Mouse (Mus musculus): ENCODE measurements around the gene Pald1. TPM values are rescaled to one million over a fixed set of nuclear protein-coding genes. Genes with fewer than 3 reads are reported as not detected.

The Pald1 gene
- polyA plus RNA-seq, 1 experiment: 3.2 TPM

- Histone ChIP-seq H3K4me1 (ENCODE audit: control insufficient read depth, insufficient read depth, insufficient read length, low read length) (peaks cover 5% of the 10 kb centered on the region; the same call in 1 of the 2 replicates), H3K27me3 (ENCODE audit: control insufficient read depth, insufficient read depth, low read length) (peaks cover 14% of the 10 kb centered on the region), H3K36me3 (ENCODE audit: control insufficient read depth, insufficient read depth, low read length) (no peaks in the 10 kb centered on the region), H3K27ac (ENCODE audit: insufficient read depth, low read depth, low read length) (no peak overlapping the region), H3K4me3 (ENCODE audit: low read depth, low read length) (peak overlapping the region; percentile 84)
- 21% methylated on average over 8 of the region's 8 CpGs for WGBS
- TF ChIP-seq POLR2A (IDR thresholded peaks at IDR 0.05; ENCODE audit: low read depth, low read length): no peak
- TF ChIP-seq CTCF (IDR thresholded peaks at IDR 0.05; ENCODE audit: extremely low read depth, insufficient read length, insufficient replicate concordance, low read depth, low read length): no peak
Observed at GRCm38 (mm10) chr10:61381823-61382222, 1.5 kb downstream of the Pald1 start.

GRCm38 (mm10) chr10:61380186-61380585, 3.1 kb downstream of the Pald1 start:
- WGBS: 42% methylated on average over 9 of the region's 9 CpGs
- Histone ChIP-seq H3K27me3 (ENCODE audit: control insufficient read depth, insufficient read depth, low read length) (peaks cover 14% of the 10 kb centered on the region), H3K27ac (ENCODE audit: insufficient read depth, low read depth, low read length) (no peak overlapping the region; the same call in 1 of the 2 replicates), H3K4me3 (ENCODE audit: low read depth, low read length) (no peak overlapping the region), H3K4me1 (ENCODE audit: control insufficient read depth, insufficient read depth, insufficient read length, low read length) (peaks cover 5% of the 10 kb centered on the region; the same call in 1 of the 2 replicates), H3K36me3 (ENCODE audit: control insufficient read depth, insufficient read depth, low read length) (no peaks in the 10 kb centered on the region)
- no peak for TF ChIP-seq CTCF (IDR thresholded peaks at IDR 0.05; ENCODE audit: extremely low read depth, insufficient read length, insufficient replicate concordance, low read depth, low read length)
- TF ChIP-seq POLR2A (IDR thresholded peaks at IDR 0.05; ENCODE audit: low read depth, low read length): no peak

GRCm38 (mm10) chr10:61379340-61380040, 3.8 kb downstream of the Pald1 start:
- no peak for TF ChIP-seq CTCF (IDR thresholded peaks at IDR 0.05; ENCODE audit: extremely low read depth, insufficient read length, insufficient replicate concordance, low read depth, low read length)
- TF ChIP-seq POLR2A (IDR thresholded peaks at IDR 0.05; ENCODE audit: low read depth, low read length): no peak
- peaks cover 5% of the 10 kb centered on the region; the same call in 1 of the 2 replicates for H3K4me1 ChIP-seq (ENCODE audit: control insufficient read depth, insufficient read depth, insufficient read length, low read length)
- H3K4me3 ChIP-seq (ENCODE audit: low read depth, low read length): no peak overlapping the region
- H3K27ac ChIP-seq (ENCODE audit: insufficient read depth, low read depth, low read length): no peak overlapping the region; the same call in 1 of the 2 replicates
- peaks cover 14% of the 10 kb centered on the region for H3K27me3 ChIP-seq (ENCODE audit: control insufficient read depth, insufficient read depth, low read length)
- H3K36me3 ChIP-seq (ENCODE audit: control insufficient read depth, insufficient read depth, low read length): no peaks in the 10 kb centered on the region
- 88% methylated on average over 13 of the region's 13 CpGs for WGBS

DNA sequence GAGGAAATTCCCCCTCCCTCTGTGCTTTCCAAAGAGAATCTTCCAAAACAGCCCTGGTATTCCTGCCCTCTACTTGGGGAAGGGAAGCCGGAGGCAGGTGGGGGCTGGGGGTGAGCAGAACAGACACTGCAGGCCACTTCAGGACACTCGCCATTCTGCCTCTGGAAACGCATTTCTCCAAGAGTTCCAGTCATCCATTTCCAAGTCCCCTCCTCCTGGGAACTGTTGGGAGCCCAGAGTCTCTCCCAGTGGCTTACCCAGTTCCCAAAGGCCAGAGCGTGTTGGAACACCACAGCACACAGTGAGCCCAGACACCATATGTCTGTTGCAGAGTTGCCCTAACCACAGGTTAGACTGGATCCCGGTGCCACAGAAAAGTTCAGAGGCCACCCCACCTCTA, 4.6 kb downstream of the Pald1 start:
- 77% methylated on average over 5 of the region's 5 CpGs for whole genome bisulfite sequencing
- TF ChIP-seq POLR2A (IDR thresholded peaks at IDR 0.05; ENCODE audit: low read depth, low read length): no peak
- TF ChIP-seq CTCF (IDR thresholded peaks at IDR 0.05; ENCODE audit: extremely low read depth, insufficient read length, insufficient replicate concordance, low read depth, low read length): no peak
- peaks cover 5% of the 10 kb centered on the region; the same call in 1 of the 2 replicates for H3K4me1 ChIP-seq (ENCODE audit: control insufficient read depth, insufficient read depth, insufficient read length, low read length)
- H3K27me3 ChIP-seq (ENCODE audit: control insufficient read depth, insufficient read depth, low read length): peaks cover 14% of the 10 kb centered on the region
- no peaks in the 10 kb centered on the region for H3K36me3 ChIP-seq (ENCODE audit: control insufficient read depth, insufficient read depth, low read length)
- H3K4me3 ChIP-seq (ENCODE audit: low read depth, low read length): no peak overlapping the region
- no peak overlapping the region for H3K27ac ChIP-seq (ENCODE audit: insufficient read depth, low read depth, low read length)

- Histone ChIP-seq H3K27me3 (ENCODE audit: control insufficient read depth, insufficient read depth, low read length) (peaks cover 8% of the 10 kb centered on the region), H3K27ac (ENCODE audit: insufficient read depth, low read depth, low read length) (no peak overlapping the region)
Observed at GRCm38 (mm10) chr10:61378050-61378449, 5.3 kb downstream of the Pald1 start.

GRCm38 (mm10) chr10:61374771-61375481, 8.4 kb downstream of the Pald1 start:
- no peaks in the 10 kb centered on the region for H3K36me3 ChIP-seq (ENCODE audit: control insufficient read depth, insufficient read depth, low read length)
- TF ChIP-seq CTCF (IDR thresholded peaks at IDR 0.05; ENCODE audit: extremely low read depth, insufficient read length, insufficient replicate concordance, low read depth, low read length): no peak
- no peak for TF ChIP-seq POLR2A (IDR thresholded peaks at IDR 0.05; ENCODE audit: low read depth, low read length)
- H3K4me1 ChIP-seq (ENCODE audit: control insufficient read depth, insufficient read depth, insufficient read length, low read length): no peaks in the 10 kb centered on the region; the same call in 1 of the 2 replicates
- no peak overlapping the region for H3K27ac ChIP-seq (ENCODE audit: insufficient read depth, low read depth, low read length)
- no peak overlapping the region for H3K4me3 ChIP-seq (ENCODE audit: low read depth, low read length)
- no peaks in the 10 kb centered on the region for H3K27me3 ChIP-seq (ENCODE audit: control insufficient read depth, insufficient read depth, low read length)
- WGBS: 81% methylated on average over 6 of the region's 6 CpGs

More at GRCm38 (mm10) chr10:61378050-61378449, 5.3 kb downstream of the Pald1 start:
- 88% methylated on average over 5 of the region's 5 CpGs for WGBS
- Histone ChIP-seq H3K4me1 (ENCODE audit: control insufficient read depth, insufficient read depth, insufficient read length, low read length) (peaks cover 4% of the 10 kb centered on the region; the same call in 1 of the 2 replicates), H3K4me3 (ENCODE audit: low read depth, low read length) (no peak overlapping the region), H3K36me3 (ENCODE audit: control insufficient read depth, insufficient read depth, low read length) (no peaks in the 10 kb centered on the region)
- TF ChIP-seq CTCF (IDR thresholded peaks at IDR 0.05; ENCODE audit: extremely low read depth, insufficient read length, insufficient replicate concordance, low read depth, low read length) (no peak), POLR2A (IDR thresholded peaks at IDR 0.05; ENCODE audit: low read depth, low read length) (no peak)

GRCm38 (mm10) chr10:61374076-61374475, 9.3 kb downstream of the Pald1 start:
- Histone ChIP-seq H3K27me3 (ENCODE audit: control insufficient read depth, insufficient read depth, low read length) (no peaks in the 10 kb centered on the region), H3K27ac (ENCODE audit: insufficient read depth, low read depth, low read length) (no peak overlapping the region), H3K36me3 (ENCODE audit: control insufficient read depth, insufficient read depth, low read length) (no peaks in the 10 kb centered on the region), H3K4me1 (ENCODE audit: control insufficient read depth, insufficient read depth, insufficient read length, low read length) (no peaks in the 10 kb centered on the region; the same call in 1 of the 2 replicates), H3K4me3 (ENCODE audit: low read depth, low read length) (no peak overlapping the region)
- TF ChIP-seq POLR2A (IDR thresholded peaks at IDR 0.05; ENCODE audit: low read depth, low read length) (no peak), CTCF (IDR thresholded peaks at IDR 0.05; ENCODE audit: extremely low read depth, insufficient read length, insufficient replicate concordance, low read depth, low read length) (no peak)
- 48% methylated on average over 4 of the region's 4 CpGs for WGBS
